Mouse (Mus musculus) brain, embryonic 14.5 days (tissue): ENCODE measurements at regions not wholly inside any gene's neighbourhood (a gene's known extent, or its start where the extent isn't known, plus 50 kb on each side); places are given as distances from the start of the nearest gene placed in this dataset.
A peak's percentile ranks its signal among the peaks of the same experiment; 100 is the strongest.

ENCODE experiments used
- DNase-seq: peaks from one replicate; pipeline ENCODE4 v3.0.0-alpha.2; 2011; ENCODE audit warnings: low read depth
- CTCF ChIP-seq: fragments of 200-500 bp; IDR thresholded peaks from 2 replicates; pipeline ENCODE4 v1.5.1; 2012; ENCODE audit warnings: inconsistent platforms, mild to moderate bottlenecking, moderate library complexity, borderline replicate concordance; ENCODE audit not compliant: insufficient read depth, insufficient read length; ENCODE audit errors: extremely low read depth
- POLR2A ChIP-seq: fragments of 200-500 bp; IDR thresholded peaks from 2 replicates; pipeline ENCODE4 v1.6.1; 2012; ENCODE audit warnings: mild to moderate bottlenecking, inconsistent platforms, borderline replicate concordance; ENCODE audit not compliant: poor library complexity, insufficient read depth, insufficient read length, severe bottlenecking; ENCODE audit errors: extremely low read depth

DNA sequence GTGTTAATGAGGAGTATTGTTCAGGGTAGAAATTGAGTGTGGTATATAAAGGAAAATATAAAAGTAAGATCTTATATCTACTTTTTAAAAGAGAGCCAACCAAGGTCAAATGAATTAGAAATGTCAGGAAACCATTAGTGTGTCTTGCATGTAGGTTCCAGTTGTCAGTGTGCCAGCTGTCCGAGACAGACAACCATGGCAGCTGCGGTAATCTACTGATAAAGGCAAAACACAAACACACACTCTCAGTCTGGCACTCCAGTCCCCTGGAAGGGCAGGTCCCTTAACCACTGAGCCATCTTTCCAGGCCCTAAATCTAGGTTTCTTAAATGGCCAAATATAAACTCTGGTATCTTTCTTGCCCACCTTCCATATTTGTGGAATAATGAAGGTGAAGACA lies 294.6 kb downstream of the Slc30a10 start:
- TF ChIP-seq CTCF (no peak), POLR2A (no peak)
- DNase-seq, result peak; percentile 37

- TF ChIP-seq CTCF (peak; percentile 39; the same call in 1 of the 2 replicates), POLR2A (no peak)
- DNase-seq, result peak; percentile 9
Observed at GRCm38 (mm10) chr1:185754486-185755290, 300.0 kb downstream of the Slc30a10 start.

- no peak for DNase-seq
- TF ChIP-seq CTCF (no peak), POLR2A (no peak)
Observed at GRCm38 (mm10) chr1:185757376-185757775, 302.7 kb downstream of the Slc30a10 start.

GRCm38 (mm10) chr1:185774202-185774601 lies 319.6 kb downstream of the Slc30a10 start:
- TF ChIP-seq CTCF (no peak), POLR2A (no peak)
- no peak for DNase-seq

GRCm38 (mm10) chr1:185779604-185780003 lies 325.0 kb downstream of the Slc30a10 start:
- DNase-seq, result peak; percentile 42
- TF ChIP-seq POLR2A, result no peak
- no peak for TF ChIP-seq CTCF

DNA sequence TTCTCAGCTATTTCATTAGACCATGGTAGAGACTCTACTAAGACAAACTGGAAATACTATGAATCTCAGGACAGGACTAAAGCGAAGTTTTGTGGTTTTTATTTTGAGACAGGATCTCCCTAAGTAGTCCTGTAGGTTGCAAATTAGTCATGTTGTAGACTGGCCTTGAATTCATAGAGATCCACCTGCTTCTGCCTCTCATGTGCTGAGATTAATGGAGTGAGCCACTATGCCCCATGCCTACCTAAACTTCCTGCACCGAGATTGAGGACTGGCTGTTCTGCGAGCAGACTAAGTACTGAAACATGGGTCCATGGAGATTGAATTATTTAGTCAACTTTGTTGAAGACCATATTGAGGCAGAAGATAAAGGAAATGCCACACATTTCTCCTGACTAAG lies 315.0 kb downstream of the Lyplal1 start:
- no peak for DNase-seq
- TF ChIP-seq CTCF (no peak), POLR2A (no peak)

DNA sequence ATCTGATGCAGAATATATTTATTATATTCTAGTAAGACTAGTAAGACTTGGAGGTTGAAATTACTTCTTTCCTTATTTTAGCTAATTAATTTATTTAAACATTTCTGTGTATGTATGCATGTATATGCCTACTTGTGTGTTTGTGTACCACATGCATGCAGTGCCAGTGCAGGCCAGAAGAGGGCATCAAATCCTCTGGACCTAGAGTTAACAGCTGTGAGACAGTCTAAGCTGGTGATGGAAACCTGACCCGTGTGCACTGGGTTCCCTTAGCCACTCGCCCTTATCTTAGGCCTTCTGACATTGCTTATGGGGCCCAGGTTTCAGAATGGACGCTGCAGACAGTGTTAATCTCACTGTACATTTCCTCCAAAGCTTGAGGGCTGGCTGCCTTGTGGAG lies 302.2 kb downstream of the Lyplal1 start:
- DNase-seq, result no peak
- TF ChIP-seq POLR2A, result no peak
- peak; percentile 25; the same call in 1 of the 2 replicates for TF ChIP-seq CTCF

- DNase-seq, result no peak
- TF ChIP-seq CTCF (no peak), POLR2A (no peak)
Observed at GRCm38 (mm10) chr1:185819044-185819443, 298.1 kb downstream of the Lyplal1 start.

DNA sequence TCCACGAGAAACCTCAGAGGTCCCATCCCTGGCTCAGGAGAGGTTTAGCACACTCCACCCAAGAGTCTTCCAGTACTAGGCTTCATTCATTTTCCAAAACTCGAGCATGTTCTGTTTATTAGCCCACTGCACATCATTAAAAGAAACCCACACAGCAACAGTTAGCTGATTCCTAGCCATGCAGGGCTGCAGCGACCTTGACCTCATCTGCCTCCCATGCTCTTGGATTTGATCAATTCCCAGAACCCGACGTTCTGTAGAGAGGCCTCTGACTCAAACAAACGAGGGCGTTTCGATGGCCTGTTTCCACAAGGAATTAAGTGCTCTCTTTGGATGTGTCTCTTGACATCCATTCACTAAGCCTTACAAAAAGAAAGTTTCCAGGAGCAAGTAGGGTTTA lies 294.9 kb downstream of the Lyplal1 start:
- DNase-seq, result no peak

DNA sequence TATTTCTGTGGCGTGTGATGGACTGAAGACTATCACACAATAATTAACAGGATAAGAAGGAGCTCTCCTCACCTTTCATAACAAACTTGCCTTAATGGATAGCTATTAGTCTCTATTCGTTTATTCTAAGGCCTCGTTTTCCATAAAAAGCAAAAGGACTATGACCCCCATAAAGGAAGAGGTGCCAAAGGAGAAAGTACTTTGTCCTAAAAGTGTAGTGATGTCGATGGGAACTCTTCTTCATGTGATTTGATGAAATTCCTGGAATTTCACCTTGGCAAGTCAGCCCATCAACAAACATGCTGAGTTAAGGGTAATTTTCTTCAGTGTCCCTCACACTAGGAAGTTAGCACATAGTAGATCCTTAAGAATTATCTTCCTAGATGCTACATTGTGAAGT lies 293.9 kb downstream of the Lyplal1 start:
- no peak for DNase-seq
- no peak for TF ChIP-seq POLR2A
- no peak for TF ChIP-seq CTCF

More for the DNA sequence above, 294.9 kb downstream of the Lyplal1 start:
- TF ChIP-seq POLR2A (no peak), CTCF (no peak)

- TF ChIP-seq CTCF (no peak), POLR2A (no peak)
- no peak for DNase-seq
Observed at GRCm38 (mm10) chr1:185823956-185824355, 293.2 kb downstream of the Lyplal1 start.

- TF ChIP-seq POLR2A (no peak), CTCF (no peak)
Observed at GRCm38 (mm10) chr1:185827986-185828385, 289.1 kb downstream of the Lyplal1 start.

GRCm38 (mm10) chr1:185828486-185828885 lies 288.6 kb downstream of the Lyplal1 start:
- TF ChIP-seq POLR2A (no peak), CTCF (no peak)
- DNase-seq, result no peak

More at GRCm38 (mm10) chr1:185827986-185828385, 289.1 kb downstream of the Lyplal1 start:
- DNase-seq, result no peak
